Mouse (Mus musculus): ENCODE data around the gene Hoxd8. TPM values are rescaled to one million over a fixed set of nuclear protein-coding genes. Genes with fewer than 3 reads are reported as not detected.

Hoxd8 gene
- polyA plus RNA-seq, 1 experiment: 1.4 TPM

GRCm38 (mm10) chr2:74673835-74674425 lies 30.5 kb upstream of the Hoxd8 start:
- TF ChIP-seq POLR2A (IDR thresholded peaks at IDR 0.05; ENCODE audit: borderline replicate concordance, control insufficient read depth, low read depth, low read length): no peak
- WGBS: 7% methylated on average over 24 of the region's 24 CpGs
- H3K4me3 ChIP-seq (replicated peaks; ENCODE audit: control insufficient read depth, low read depth, low read length): no peak overlapping the region
- H3K27ac ChIP-seq (ENCODE audit: control insufficient read depth, insufficient read depth, low read depth, low read length, poor library complexity): no peak overlapping the region
- H3K4me1 ChIP-seq (ENCODE audit: control insufficient read depth, insufficient read depth, low read length): no peaks in the 10 kb centered on the region

DNA sequence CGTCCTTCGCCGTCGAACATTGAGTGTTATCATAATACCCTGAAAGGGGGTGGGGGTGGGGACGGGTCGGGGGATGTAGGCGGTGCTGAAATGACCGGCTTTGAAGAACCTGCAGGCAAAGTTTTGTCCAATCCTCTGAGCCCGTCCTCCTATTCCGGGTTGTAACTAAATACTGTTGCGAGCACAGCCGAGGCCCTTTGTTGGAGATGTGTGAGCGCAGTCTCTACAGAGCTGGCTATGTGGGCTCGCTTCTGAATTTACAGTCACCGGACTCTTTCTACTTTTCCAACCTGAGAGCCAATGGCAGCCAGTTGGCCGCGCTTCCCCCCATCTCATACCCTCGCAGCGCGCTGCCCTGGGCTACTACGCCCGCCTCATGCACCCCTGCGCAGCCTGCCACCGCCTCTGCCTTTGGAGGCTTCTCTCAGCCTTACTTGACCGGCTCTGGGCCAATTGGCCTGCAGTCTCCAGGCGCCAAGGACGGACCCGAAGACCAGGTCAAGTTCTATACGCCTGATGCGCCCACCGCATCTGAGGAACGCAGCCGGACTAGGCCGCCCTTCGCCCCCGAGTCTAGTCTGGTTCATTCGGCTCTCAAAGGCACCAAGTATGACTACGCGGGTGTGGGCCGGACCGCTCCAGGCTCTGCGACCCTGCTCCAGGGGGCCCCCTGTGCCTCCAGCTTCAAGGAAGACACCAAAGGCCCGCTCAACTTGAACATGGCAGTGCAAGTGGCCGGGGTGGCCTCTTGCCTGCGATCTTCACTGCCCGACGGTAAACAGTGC lies 29.3 kb upstream of the Hoxd8 start, which contains the start of gene Hoxd12:
Gene Hoxd12, plus strand, starts transcription at position 133 of the 785 bp plus-strand sequence.
- TF ChIP-seq CTCF (IDR thresholded peaks at IDR 0.05; ENCODE audit: control insufficient read depth, insufficient read depth, low read length) (no peak), POLR2A (IDR thresholded peaks at IDR 0.05; ENCODE audit: borderline replicate concordance, control insufficient read depth, low read depth, low read length) (no peak)
- H3K4me3 ChIP-seq (replicated peaks; ENCODE audit: control insufficient read depth, low read depth, low read length): no peak within 1 kb of the TSS
- H3K4me1 ChIP-seq (ENCODE audit: control insufficient read depth, insufficient read depth, low read length): no peaks in the 10 kb centered on the region
- 10% methylated on average over 47 of the region's 47 CpGs for WGBS
- no peak within 1 kb of the TSS for H3K27ac ChIP-seq (ENCODE audit: control insufficient read depth, insufficient read depth, low read depth, low read length, poor library complexity)

- 14% methylated on average over 24 of the region's 24 CpGs for WGBS
- H3K4me1 ChIP-seq (ENCODE audit: control insufficient read depth, insufficient read depth, low read length): no peaks in the 10 kb centered on the region
- no peak overlapping the region for H3K27ac ChIP-seq (ENCODE audit: control insufficient read depth, insufficient read depth, low read depth, low read length, poor library complexity)
- TF ChIP-seq CTCF (IDR thresholded peaks at IDR 0.05; ENCODE audit: control insufficient read depth, insufficient read depth, low read length): no peak
- TF ChIP-seq POLR2A (IDR thresholded peaks at IDR 0.05; ENCODE audit: borderline replicate concordance, control insufficient read depth, low read depth, low read length): no peak
- H3K4me3 ChIP-seq (replicated peaks; ENCODE audit: control insufficient read depth, low read depth, low read length): no peak overlapping the region
Observed at GRCm38 (mm10) chr2:74675666-74676282, 28.6 kb upstream of the Hoxd8 start.

DNA sequence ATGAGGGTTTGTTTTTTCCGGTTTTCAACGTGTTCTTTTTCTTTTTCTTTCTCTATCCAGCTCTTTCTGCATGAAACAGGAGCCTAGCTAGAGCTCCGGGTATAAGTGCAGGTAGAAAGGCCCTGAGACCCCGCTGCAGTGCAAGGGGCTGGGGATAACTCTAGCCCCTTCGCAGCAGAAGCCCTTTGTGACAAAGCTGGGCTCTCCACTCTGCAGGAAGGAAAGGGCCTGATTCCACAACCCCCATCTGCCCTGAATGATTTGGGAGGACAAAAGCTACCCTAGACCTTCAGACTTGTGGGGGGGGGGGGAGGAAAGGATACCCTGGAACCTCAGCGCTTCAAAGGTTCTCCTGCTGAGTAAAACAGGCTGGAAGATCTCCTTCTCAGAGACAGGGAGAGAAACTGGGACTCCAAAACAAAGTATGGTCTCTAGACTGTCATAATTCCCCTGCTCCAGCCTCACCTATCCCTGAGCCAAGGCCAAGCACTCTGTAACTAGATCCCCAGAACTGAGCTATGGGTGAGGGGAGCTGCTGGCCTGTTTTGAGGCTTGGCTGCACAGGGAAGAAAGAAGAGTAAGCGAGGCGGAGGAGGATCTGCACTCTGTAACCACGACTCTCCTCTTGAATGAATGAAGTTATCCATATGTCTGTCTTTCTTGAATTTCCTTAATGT lies 27.9 kb upstream of the Hoxd8 start:
- H3K4me1 ChIP-seq (ENCODE audit: control insufficient read depth, insufficient read depth, low read length): no peaks in the 10 kb centered on the region
- TF ChIP-seq POLR2A (IDR thresholded peaks at IDR 0.05; ENCODE audit: borderline replicate concordance, control insufficient read depth, low read depth, low read length) (no peak), CTCF (IDR thresholded peaks at IDR 0.05; ENCODE audit: control insufficient read depth, insufficient read depth, low read length) (no peak)
- H3K27ac ChIP-seq (ENCODE audit: control insufficient read depth, insufficient read depth, low read depth, low read length, poor library complexity): no peak overlapping the region
- H3K4me3 ChIP-seq (replicated peaks; ENCODE audit: control insufficient read depth, low read depth, low read length): no peak overlapping the region
- whole genome bisulfite sequencing: 14% methylated on average over 9 of the region's 9 CpGs

DNA sequence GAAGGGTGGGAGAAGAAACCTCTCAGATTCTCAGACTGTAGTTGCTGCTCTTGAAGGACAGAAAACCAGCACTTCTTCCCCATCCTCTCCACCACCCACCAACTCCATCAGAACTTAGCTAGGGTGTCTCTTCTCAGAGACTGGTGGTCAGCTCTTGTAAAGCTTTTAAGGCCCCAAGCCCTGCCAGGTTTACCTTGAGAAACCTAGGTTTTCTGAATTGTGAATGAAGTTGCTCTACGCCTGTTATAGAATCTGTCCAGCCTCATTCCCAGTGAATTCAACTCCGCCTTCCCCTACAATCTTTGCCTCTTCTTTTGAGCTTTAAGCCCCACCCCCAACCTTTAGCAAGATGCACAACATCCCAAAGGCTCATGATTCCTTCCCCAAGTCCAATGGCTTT lies 27.3 kb upstream of the Hoxd8 start:
- no peak overlapping the region for H3K4me3 ChIP-seq (replicated peaks; ENCODE audit: control insufficient read depth, low read depth, low read length)
- no peak for TF ChIP-seq POLR2A (IDR thresholded peaks at IDR 0.05; ENCODE audit: borderline replicate concordance, control insufficient read depth, low read depth, low read length)
- TF ChIP-seq CTCF (IDR thresholded peaks at IDR 0.05; ENCODE audit: control insufficient read depth, insufficient read depth, low read length): no peak
- H3K27ac ChIP-seq (ENCODE audit: control insufficient read depth, insufficient read depth, low read depth, low read length, poor library complexity): no peak overlapping the region
- H3K4me1 ChIP-seq (ENCODE audit: control insufficient read depth, insufficient read depth, low read length): no peaks in the 10 kb centered on the region
- 43% methylated on average over 2 of the region's 2 CpGs for WGBS

- WGBS: 5% methylated on average over 15 of the region's 15 CpGs
- Histone ChIP-seq H3K27ac (ENCODE audit: control insufficient read depth, insufficient read depth, low read depth, low read length, poor library complexity) (no peak within 1 kb of the TSS), H3K4me1 (ENCODE audit: control insufficient read depth, insufficient read depth, low read length) (no peaks in the 10 kb centered on the region), H3K4me3 (replicated peaks; ENCODE audit: control insufficient read depth, low read depth, low read length) (no peak within 1 kb of the TSS)
- TF ChIP-seq POLR2A (IDR thresholded peaks at IDR 0.05; ENCODE audit: borderline replicate concordance, control insufficient read depth, low read depth, low read length): no peak
- TF ChIP-seq CTCF (IDR thresholded peaks at IDR 0.05; ENCODE audit: control insufficient read depth, insufficient read depth, low read length): no peak
Observed at GRCm38 (mm10) chr2:74678891-74679595, 25.4 kb upstream of the Hoxd8 start, which contains the start of gene Hoxd11. Gene Hoxd11 (plus strand): TSS chr2:74679557.

GRCm38 (mm10) chr2:74679596-74679971 lies 24.8 kb upstream of the Hoxd8 start:
- H3K4me3 ChIP-seq (replicated peaks; ENCODE audit: control insufficient read depth, low read depth, low read length): no peak overlapping the region
- no peak overlapping the region for H3K27ac ChIP-seq (ENCODE audit: control insufficient read depth, insufficient read depth, low read depth, low read length, poor library complexity)
- H3K4me1 ChIP-seq (ENCODE audit: control insufficient read depth, insufficient read depth, low read length): no peaks in the 10 kb centered on the region
- WGBS: 4% methylated on average over 26 of the region's 26 CpGs
- TF ChIP-seq POLR2A (IDR thresholded peaks at IDR 0.05; ENCODE audit: borderline replicate concordance, control insufficient read depth, low read depth, low read length) (no peak), CTCF (IDR thresholded peaks at IDR 0.05; ENCODE audit: control insufficient read depth, insufficient read depth, low read length) (no peak)

All from bone marrow, adult 2 months (tissue).